Mouse (Mus musculus) midbrain, embryonic 14.5 days (tissue): ENCODE data around the gene Abhd5. TPM values are rescaled to one million over a fixed set of nuclear protein-coding genes. Genes with fewer than 3 reads are reported as not detected.
A peak's percentile ranks its signal among the peaks of the same experiment; 100 is the strongest.

Source experiments
- ATAC-seq: fragments of 200-750 bp; cut with Nextera tagmentation; 2 replicates; pipeline ENCODE4 v1.8.0; 2017; ENCODE audit warnings: moderate number of reproducible peaks, moderate library complexity; ENCODE audit not compliant: low FRiP score, low TSS enrichment
- DNase-seq: peaks from one replicate; pipeline ENCODE4 v3.0.0-alpha.2; 2015
- H3K27ac ChIP-seq: fragments of 300-500 bp; sonication (generic); replicated peaks from 2 replicates; pipeline ENCODE4 v1.5.1; 2014; ENCODE audit warnings: mild to moderate bottlenecking, low read depth, low read length, moderate library complexity
- H3K27me3 ChIP-seq: fragments of 300-500 bp; sonication (generic); 2 replicates; pipeline ENCODE4 v1.6.1; 2014; ENCODE audit warnings: low read length, control low read depth, mixed read lengths; ENCODE audit not compliant: control insufficient read depth, insufficient read depth
- H3K36me3 ChIP-seq: fragments of 300-500 bp; sonication (generic); 2 replicates; pipeline ENCODE4 v1.6.1; 2014; ENCODE audit warnings: low read length, control low read depth; ENCODE audit not compliant: control insufficient read depth, insufficient read depth
- H3K4me1 ChIP-seq: fragments of 300-500 bp; sonication (generic); 2 replicates; pipeline ENCODE4 v1.6.1; 2014; ENCODE audit warnings: mild to moderate bottlenecking, antibody characterized with exemption, low read length, control low read depth; ENCODE audit not compliant: control insufficient read depth, insufficient read depth
- H3K4me2 ChIP-seq: fragments of 300-500 bp; sonication (generic); 2 replicates; pipeline ENCODE4 v1.6.1; 2014; ENCODE audit warnings: mild to moderate bottlenecking, low read length, moderate library complexity
- H3K4me3 ChIP-seq: fragments of 300-500 bp; sonication (generic); replicated peaks from 2 replicates; pipeline ENCODE4 v1.5.1; 2014; ENCODE audit warnings: low read depth, low read length
- H3K9ac ChIP-seq: fragments of 300-500 bp; sonication (generic); replicated peaks from 2 replicates; pipeline ENCODE4 v1.6.1; 2014; ENCODE audit warnings: mild to moderate bottlenecking, low read length, moderate library complexity
- H3K9me3 ChIP-seq: fragments of 300-500 bp; sonication (generic); 2 replicates; pipeline ENCODE4 v1.6.1; 2016; ENCODE audit warnings: low read length, control low read depth, mixed read lengths; ENCODE audit not compliant: control insufficient read depth
- WGBS: fragments of 180-500 bp; shearing (Covaris S2); extraction: QIAGEN DNeasy Blood & Tissue Kit; methylation state at CpG from one replicate; pipeline ENCODE4 v1.1.7; 2014; 5-methylcytosine and 5-hydroxymethylcytosine counted together
- polyA plus RNA-seq: library from polyadenylated mRNA; unstranded; fragments of >200 nt; fragmentation: Nextera tagmentation; extraction: Ambion mirVana; gene quantifications from 2 replicates; pipeline ENCODE4 v1.2.1, GENCODE M21; 2014

The Abhd5 gene
- polyA plus RNA-seq, 1 experiment from 2014 or later, result 28.0 TPM

DNA sequence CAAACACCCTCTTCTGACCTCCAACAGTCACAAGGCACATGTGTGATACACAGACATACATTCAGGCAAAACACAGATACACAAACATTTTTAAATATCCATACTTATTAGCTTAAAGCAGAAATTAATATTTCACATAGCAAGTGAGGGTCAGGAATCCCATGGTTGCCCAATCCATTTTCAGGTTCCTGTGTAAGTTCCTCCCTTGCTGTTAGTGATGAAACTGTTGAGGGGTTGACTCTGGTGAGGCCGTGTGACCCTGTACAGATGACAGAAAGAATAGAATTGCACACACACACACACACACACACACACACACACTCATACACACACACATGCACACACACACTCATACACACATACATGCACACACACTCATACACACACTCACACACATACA is 63.2 kb downstream of the Abhd5 start:
- Histone ChIP-seq H3K27me3 (no peaks in the 10 kb centered on the region), H3K9ac (no peak overlapping the region), H3K36me3 (no peaks in the 10 kb centered on the region), H3K9me3 (no peaks in the 10 kb centered on the region), H3K4me1 (no peaks in the 10 kb centered on the region), H3K4me2 (no peak overlapping the region), H3K4me3 (no peak overlapping the region), H3K27ac (no peak overlapping the region)
- ATAC-seq (no peak), DNase-seq (no peak)
- 96% methylated on average over 1 of the region's 1 CpGs for WGBS

DNA sequence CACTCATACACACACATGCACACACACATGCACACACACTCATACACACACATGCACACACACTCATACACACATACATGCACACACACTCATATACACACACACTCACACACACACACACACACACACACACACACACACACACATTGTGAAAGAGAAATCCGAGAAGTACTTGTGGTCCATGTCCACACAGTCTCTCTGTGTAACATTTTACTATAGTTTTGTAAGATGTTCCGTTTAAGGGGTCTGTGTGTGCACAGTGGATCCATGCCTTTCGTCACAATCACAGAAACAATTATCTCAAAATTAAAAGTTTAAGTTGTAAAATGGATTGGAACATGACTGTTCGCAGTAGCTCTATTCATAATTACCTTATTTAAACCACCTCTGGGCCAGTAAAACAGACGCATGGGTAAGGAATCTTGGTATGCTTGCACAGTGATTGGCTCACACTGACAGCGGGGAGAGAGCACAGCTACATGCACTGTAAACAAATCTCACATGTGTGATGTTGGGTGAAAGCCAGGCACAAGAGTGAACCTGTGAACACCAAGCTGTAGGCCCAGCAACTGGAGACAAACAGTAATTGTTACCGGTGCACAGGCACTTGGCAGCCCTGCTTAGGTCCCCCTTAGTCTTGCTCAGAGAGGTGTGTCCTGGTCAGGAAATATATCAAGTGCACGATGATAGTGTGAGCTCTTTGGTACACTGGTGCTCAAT is 63.8 kb downstream of the Abhd5 start:
- Histone ChIP-seq H3K4me3 (no peak overlapping the region), H3K4me2 (no peak overlapping the region), H3K4me1 (no peaks in the 10 kb centered on the region), H3K27me3 (no peaks in the 10 kb centered on the region), H3K9ac (no peak overlapping the region), H3K9me3 (no peaks in the 10 kb centered on the region), H3K36me3 (no peaks in the 10 kb centered on the region), H3K27ac (no peak overlapping the region)
- DNase-seq (no peak), ATAC-seq (no peak)
- whole genome bisulfite sequencing, result 90% methylated on average over 8 of the region's 8 CpGs

DNA sequence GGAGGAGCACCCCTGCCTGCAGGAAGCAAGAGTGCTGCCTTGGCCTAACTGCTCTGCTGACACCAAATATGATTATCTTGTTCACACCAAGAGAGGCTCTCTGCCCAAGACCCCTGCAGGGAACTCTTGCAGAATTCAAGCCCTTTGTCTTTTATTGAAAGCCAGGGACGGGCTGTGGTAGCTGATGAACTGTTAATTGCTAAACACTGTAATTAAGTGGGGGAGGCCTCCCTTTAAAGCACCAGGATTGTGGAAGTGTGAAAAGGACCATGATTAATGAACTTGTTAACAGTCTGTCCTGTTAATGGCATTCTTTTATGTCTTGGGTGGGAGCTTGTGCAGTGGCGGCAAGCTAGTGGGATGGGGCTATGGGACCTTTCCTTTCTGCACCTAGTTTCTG is 65.2 kb downstream of the Abhd5 start:
- Histone ChIP-seq H3K36me3 (no peaks in the 10 kb centered on the region), H3K4me3 (no peak overlapping the region), H3K27ac (no peak overlapping the region), H3K4me1 (no peaks in the 10 kb centered on the region), H3K27me3 (no peaks in the 10 kb centered on the region), H3K4me2 (no peak overlapping the region), H3K9ac (no peak overlapping the region), H3K9me3 (no peaks in the 10 kb centered on the region)
- ATAC-seq (no peak), DNase-seq (no peak)
- WGBS, result 46% methylated on average over 2 of the region's 2 CpGs

DNA sequence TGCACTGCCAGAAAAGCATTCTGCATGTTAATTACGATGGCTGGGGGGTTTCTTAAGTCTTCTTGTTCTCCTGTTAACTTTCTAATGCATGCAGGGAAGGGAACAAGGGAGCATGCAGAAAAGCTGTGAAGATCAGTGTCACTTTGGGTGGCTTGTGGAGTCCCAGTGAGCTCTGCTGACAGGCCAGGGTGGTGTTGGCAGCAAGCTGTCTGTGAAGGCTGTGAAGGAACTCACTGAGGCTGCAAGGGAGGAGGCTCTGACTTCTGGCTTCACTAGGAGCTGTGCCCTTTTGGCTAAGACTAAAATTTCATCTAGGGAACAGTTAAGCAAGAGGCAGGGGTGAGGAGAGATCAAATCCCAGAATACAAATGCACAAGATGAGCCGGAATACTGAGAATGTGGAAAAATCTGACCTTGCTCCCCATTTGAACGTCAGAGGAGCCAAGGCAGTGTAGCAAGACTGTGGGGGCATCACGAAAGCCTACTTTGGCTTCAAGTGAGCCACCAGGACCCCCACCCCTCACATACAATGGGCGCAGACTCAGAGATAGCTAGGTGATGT is 68.9 kb downstream of the Abhd5 start:
- no peak overlapping the region for H3K27ac ChIP-seq
- H3K9me3 ChIP-seq, result no peaks in the 10 kb centered on the region
- no peaks in the 10 kb centered on the region for H3K4me1 ChIP-seq
- 78% methylated on average over 5 of the region's 5 CpGs for WGBS
- no peaks in the 10 kb centered on the region for H3K36me3 ChIP-seq
- H3K27me3 ChIP-seq, result no peaks in the 10 kb centered on the region
- DNase-seq, result no peak
- ATAC-seq, result no peak
- H3K9ac ChIP-seq, result no peak overlapping the region
- no peak overlapping the region for H3K4me2 ChIP-seq
- H3K4me3 ChIP-seq, result no peak overlapping the region

DNA sequence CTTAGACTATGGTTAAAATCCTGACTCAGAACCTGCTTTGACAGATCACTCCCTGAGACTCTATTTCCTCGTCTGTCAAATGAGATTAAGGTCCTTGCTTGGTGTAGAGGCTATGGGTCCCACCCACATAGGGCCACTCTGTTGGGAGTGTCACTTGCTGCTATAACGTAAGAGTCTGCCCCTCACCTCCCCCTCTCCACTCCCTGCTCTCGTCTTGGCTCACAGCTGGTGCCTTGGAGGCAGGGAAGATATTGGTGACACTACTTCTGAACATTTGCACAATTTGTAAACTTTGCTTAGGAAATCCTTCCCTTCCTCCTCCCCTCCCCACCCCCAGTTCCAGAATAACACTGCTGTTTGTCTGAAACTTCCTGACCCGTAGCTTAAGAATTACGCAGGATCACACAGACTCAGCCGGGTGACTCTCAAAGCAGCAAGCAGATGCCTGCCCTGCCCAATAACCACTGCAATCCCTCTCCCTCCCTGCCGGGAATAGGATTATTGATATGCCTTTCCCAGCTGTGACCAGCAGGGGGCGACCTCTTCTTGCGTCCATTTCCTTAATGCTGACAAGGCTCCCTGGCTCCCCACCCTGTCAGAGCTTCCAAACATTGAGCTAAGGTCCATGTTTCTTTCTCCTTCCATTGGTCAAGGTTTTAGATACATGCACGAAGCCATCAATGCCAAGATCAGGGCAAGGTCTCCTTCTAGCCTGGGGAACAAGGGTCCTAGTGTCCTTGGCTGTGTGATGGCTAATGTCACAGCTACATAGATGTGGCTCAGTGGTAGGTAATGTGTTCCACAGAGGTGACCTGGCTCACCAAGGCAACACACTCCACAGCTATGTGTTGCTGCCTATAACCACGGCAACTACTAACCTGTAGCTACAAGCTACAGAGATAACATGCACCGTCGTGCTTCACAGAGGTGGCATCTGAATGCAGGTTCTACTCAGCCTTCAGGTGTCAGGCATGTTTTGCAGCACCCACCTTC is 69.7 kb downstream of the Abhd5 start:
- no peaks in the 10 kb centered on the region for H3K4me1 ChIP-seq
- H3K4me2 ChIP-seq, result no peak overlapping the region
- 22% methylated on average over 13 of the region's 13 CpGs for WGBS
- ATAC-seq, result no peak
- DNase-seq, result peak; percentile 91
- no peaks in the 10 kb centered on the region for H3K9me3 ChIP-seq
- no peak overlapping the region for H3K27ac ChIP-seq
- H3K36me3 ChIP-seq, result no peaks in the 10 kb centered on the region
- no peak overlapping the region for H3K4me3 ChIP-seq
- H3K27me3 ChIP-seq, result no peaks in the 10 kb centered on the region
- no peak overlapping the region for H3K9ac ChIP-seq

DNA sequence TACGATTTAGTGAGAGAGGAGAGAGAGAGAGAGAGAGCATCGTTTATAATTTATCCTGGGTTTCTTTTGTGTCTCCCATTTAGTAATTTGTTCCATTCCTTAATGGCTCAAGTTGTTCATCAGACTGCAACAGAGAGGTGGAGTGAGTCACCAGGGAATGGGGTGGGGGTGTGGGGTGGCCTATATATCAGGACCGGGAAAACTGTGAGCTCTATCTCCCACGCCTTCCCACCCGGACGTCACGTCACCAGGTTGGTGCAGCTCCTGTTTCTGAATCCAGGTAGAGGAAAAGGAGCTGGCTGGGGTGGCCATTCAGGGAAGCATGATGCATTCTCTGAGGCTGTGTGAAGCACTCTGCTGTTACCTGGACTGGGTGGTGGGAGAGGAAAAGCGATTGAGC is 70.5 kb downstream of the Abhd5 start:
- Histone ChIP-seq H3K27ac (no peak overlapping the region), H3K9ac (no peak overlapping the region), H3K27me3 (no peaks in the 10 kb centered on the region), H3K36me3 (no peaks in the 10 kb centered on the region), H3K4me2 (no peak overlapping the region), H3K4me3 (no peak overlapping the region), H3K4me1 (no peaks in the 10 kb centered on the region), H3K9me3 (no peaks in the 10 kb centered on the region)
- no peak for DNase-seq
- no peak for ATAC-seq
- WGBS, result 90% methylated on average over 8 of the region's 8 CpGs

DNA sequence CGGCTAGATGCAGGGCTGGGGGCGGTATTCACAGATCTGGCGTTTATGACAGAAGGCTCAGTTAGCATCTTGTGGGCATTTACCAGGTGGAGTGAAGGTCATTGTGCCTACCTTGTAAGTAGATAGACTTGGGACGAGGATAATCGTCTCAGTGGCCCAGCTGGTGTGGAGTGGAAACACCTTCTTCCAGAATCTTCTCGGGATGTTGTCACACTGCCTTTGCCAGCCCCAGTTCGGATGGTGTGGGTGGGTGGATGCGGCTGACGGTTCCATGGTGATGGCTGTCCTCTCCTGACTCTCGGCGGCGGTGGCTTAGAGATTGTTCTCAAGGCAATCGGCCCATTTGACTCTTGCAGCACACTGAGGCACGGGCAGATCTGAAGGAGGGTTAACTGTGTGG is 71.3 kb downstream of the Abhd5 start:
- no peak for ATAC-seq
- DNase-seq, result no peak
- WGBS, result 88% methylated on average over 14 of the region's 14 CpGs
- no peaks in the 10 kb centered on the region for H3K4me1 ChIP-seq
- H3K4me2 ChIP-seq, result no peak overlapping the region
- no peaks in the 10 kb centered on the region for H3K36me3 ChIP-seq
- H3K27me3 ChIP-seq, result no peaks in the 10 kb centered on the region
- no peak overlapping the region for H3K4me3 ChIP-seq
- no peak overlapping the region for H3K27ac ChIP-seq
- no peaks in the 10 kb centered on the region for H3K9me3 ChIP-seq
- H3K9ac ChIP-seq, result no peak overlapping the region

DNA sequence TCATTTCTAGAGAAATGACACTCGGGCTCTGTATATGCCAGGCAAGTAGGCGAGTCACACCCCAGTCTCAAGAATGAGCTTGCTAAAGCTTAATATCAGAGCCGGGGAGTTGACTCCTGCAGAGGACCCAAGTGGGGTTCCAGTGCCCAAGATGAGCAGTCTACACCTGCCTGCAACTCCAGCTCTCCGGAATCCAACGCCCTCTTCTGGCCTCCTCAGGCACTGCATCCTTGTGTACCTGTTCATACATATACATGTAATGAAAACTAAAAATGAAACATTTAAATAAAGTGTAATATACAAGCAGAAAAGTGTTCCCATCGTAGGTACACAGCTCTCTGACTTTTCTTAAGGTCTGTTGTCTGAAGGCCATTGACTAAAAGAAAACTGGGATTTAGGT is 71.7 kb downstream of the Abhd5 start:
- Histone ChIP-seq H3K36me3 (no peaks in the 10 kb centered on the region), H3K9me3 (no peaks in the 10 kb centered on the region), H3K4me1 (no peaks in the 10 kb centered on the region), H3K27ac (no peak overlapping the region), H3K27me3 (no peaks in the 10 kb centered on the region), H3K4me2 (no peak overlapping the region), H3K9ac (no peak overlapping the region), H3K4me3 (no peak overlapping the region)
- ATAC-seq (no peak), DNase-seq (no peak)
- 68% methylated on average over 6 of the region's 6 CpGs for WGBS
